Mouse (Mus musculus) forebrain, postnatal 0 days (tissue): ENCODE results near the gene Srpx2. TPM values are rescaled to one million over a fixed set of nuclear protein-coding genes. Genes with fewer than 3 reads are reported as not detected.
A peak's percentile ranks its signal among the peaks of the same experiment; 100 is the strongest.

Experiments used
- ATAC-seq: fragments of 200-750 bp; cut with Nextera tagmentation; 2 replicates; pipeline ENCODE4 v1.8.0; 2017; ENCODE audit warnings: mild to moderate bottlenecking, moderate library complexity
- DNase-seq: peaks from one replicate; pipeline ENCODE4 v3.0.0-alpha.2; 2015
- H3K27ac ChIP-seq: fragments of 300-500 bp; sonication (generic); 2 replicates; pipeline ENCODE4 v1.5.1; 2014; ENCODE audit warnings: low read depth, mild to moderate bottlenecking, antibody characterized with exemption, low read length, moderate library complexity, mixed read lengths
- H3K27me3 ChIP-seq: fragments of 300-500 bp; sonication (generic); 2 replicates; pipeline ENCODE4 v1.6.1; 2014; ENCODE audit warnings: mild to moderate bottlenecking, low read length, mixed read lengths; ENCODE audit not compliant: insufficient read depth
- H3K36me3 ChIP-seq: fragments of 300-500 bp; sonication (generic); 2 replicates; pipeline ENCODE4 v1.6.1; 2014; ENCODE audit warnings: mild to moderate bottlenecking, moderate library complexity; ENCODE audit not compliant: insufficient read depth
- H3K4me1 ChIP-seq: fragments of 300-500 bp; sonication (generic); 2 replicates; pipeline ENCODE4 v1.6.1; 2014; ENCODE audit warnings: antibody characterized with exemption; ENCODE audit not compliant: insufficient read depth
- H3K4me2 ChIP-seq: fragments of 300-500 bp; sonication (generic); 2 replicates; pipeline ENCODE4 v1.6.1; 2014; ENCODE audit warnings: low read depth, mild to moderate bottlenecking, moderate library complexity
- H3K4me3 ChIP-seq: fragments of 300-500 bp; sonication (generic); 2 replicates; pipeline ENCODE4 v1.5.1; 2014; ENCODE audit warnings: low read depth, low read length, mixed read lengths
- H3K9ac ChIP-seq: fragments of 300-500 bp; sonication (generic); 2 replicates; pipeline ENCODE4 v1.6.1; 2014; ENCODE audit warnings: mild to moderate bottlenecking
- H3K9me3 ChIP-seq: fragments of 300-500 bp; sonication (generic); 2 replicates; pipeline ENCODE4 v1.6.1; 2016; ENCODE audit warnings: low read length
- CTCF ChIP-seq: sonication (generic); IDR thresholded peaks from 2 replicates; pipeline ENCODE4 v1.5.1; 2016; ENCODE audit warnings: antibody characterized with exemption, control low read depth, low read depth
- WGBS: fragments of 180-500 bp; shearing (Covaris S2); extraction: QIAGEN DNeasy Blood & Tissue Kit; methylation state at CpG from one replicate; pipeline ENCODE4 v1.1.7; 2014; 5-methylcytosine and 5-hydroxymethylcytosine counted together
- polyA plus RNA-seq: library from polyadenylated mRNA; unstranded; fragments of >200 nt; fragmentation: Nextera tagmentation; extraction: Ambion mirVana; gene quantifications from 2 replicates; pipeline ENCODE4 v1.2.1, GENCODE M21; 2015
- total RNA-seq: library from RNA; depleted of rRNA; stranded (reverse); fragments of >200 nt; gene quantifications from 2 replicates; pipeline ENCODE4 v1.2.3, GENCODE M21; 2014

Gene Srpx2
- total and polyA plus RNA-seq, 2 experiments from 2014 or later, result 1.3 to 2.4 TPM

GRCm38 (mm10) chrX:133914219-133914618 lies 6.0 kb downstream of the Srpx2 start:
- H3K27me3 ChIP-seq, result no peaks in the 10 kb centered on the region
- WGBS, result 74% methylated on average over 7 of the region's 7 CpGs

GRCm38 (mm10) chrX:133921187-133921586 lies 13.0 kb downstream of the Srpx2 start:
- ATAC-seq (no peak), DNase-seq (no peak)
- Histone ChIP-seq H3K27me3 (no peaks in the 10 kb centered on the region), H3K4me2 (no peak overlapping the region), H3K4me3 (no peak overlapping the region), H3K9me3 (no peaks in the 10 kb centered on the region), H3K36me3 (no peaks in the 10 kb centered on the region), H3K27ac (no peak overlapping the region), H3K4me1 (no peaks in the 10 kb centered on the region), H3K9ac (no peak overlapping the region)
- 67% methylated on average over 4 of the region's 4 CpGs for WGBS
- no peak for TF ChIP-seq CTCF

More at GRCm38 (mm10) chrX:133914219-133914618, 6.0 kb downstream of the Srpx2 start:
- ATAC-seq, result no peak
- H3K27ac ChIP-seq, result no peak overlapping the region
- H3K9ac ChIP-seq, result no peak overlapping the region
- H3K36me3 ChIP-seq, result no peaks in the 10 kb centered on the region
- H3K4me1 ChIP-seq, result no peaks in the 10 kb centered on the region
- H3K4me3 ChIP-seq, result no peak overlapping the region
- no peak for DNase-seq
- no peak overlapping the region for H3K4me2 ChIP-seq
- no peaks in the 10 kb centered on the region for H3K9me3 ChIP-seq
- TF ChIP-seq CTCF, result no peak

GRCm38 (mm10) chrX:133926760-133927159 lies 18.5 kb downstream of the Srpx2 start:
- Histone ChIP-seq H3K4me3 (no peak overlapping the region), H3K9ac (no peak overlapping the region), H3K27me3 (no peaks in the 10 kb centered on the region), H3K27ac (no peak overlapping the region), H3K9me3 (no peaks in the 10 kb centered on the region), H3K4me2 (no peak overlapping the region), H3K4me1 (no peaks in the 10 kb centered on the region), H3K36me3 (no peaks in the 10 kb centered on the region)
- ATAC-seq, result no peak
- no peak for TF ChIP-seq CTCF
- no peak for DNase-seq
- 78% methylated on average over 5 of the region's 5 CpGs for WGBS

GRCm38 (mm10) chrX:133931302-133932013 lies 23.2 kb downstream of the Srpx2 start:
- Histone ChIP-seq H3K27me3 (no peaks in the 10 kb centered on the region; the same call in 1 of the 2 replicates), H3K27ac (no peak overlapping the region), H3K9me3 (no peaks in the 10 kb centered on the region), H3K9ac (no peak overlapping the region), H3K4me1 (no peaks in the 10 kb centered on the region), H3K36me3 (no peaks in the 10 kb centered on the region), H3K4me2 (no peak overlapping the region), H3K4me3 (no peak overlapping the region)
- peak; percentile 64 for TF ChIP-seq CTCF
- ATAC-seq (no peak), DNase-seq (peak; percentile 48)
- WGBS, result 57% methylated on average over 12 of the region's 12 CpGs

- H3K4me1 ChIP-seq, result no peaks in the 10 kb centered on the region
- H3K4me2 ChIP-seq, result no peak overlapping the region
- 90% methylated on average over 4 of the region's 4 CpGs for WGBS
- no peaks in the 10 kb centered on the region for H3K36me3 ChIP-seq
- DNase-seq (no peak), ATAC-seq (no peak)
- no peak overlapping the region for H3K27ac ChIP-seq
- TF ChIP-seq CTCF, result no peak
- H3K9ac ChIP-seq, result no peak overlapping the region
- H3K27me3 ChIP-seq, result no peaks in the 10 kb centered on the region; the same call in 1 of the 2 replicates
- H3K4me3 ChIP-seq, result no peak overlapping the region
- H3K9me3 ChIP-seq, result no peaks in the 10 kb centered on the region
Observed at GRCm38 (mm10) chrX:133936605-133937225, 28.5 kb downstream of the Srpx2 start.

- H3K4me1 ChIP-seq, result no peaks in the 10 kb centered on the region
- H3K27ac ChIP-seq, result no peak overlapping the region
- 32% methylated on average over 1 of the region's 1 CpGs for WGBS
- no peaks in the 10 kb centered on the region for H3K9me3 ChIP-seq
- ATAC-seq (no peak), DNase-seq (no peak)
- no peak for TF ChIP-seq CTCF
- H3K9ac ChIP-seq, result no peak overlapping the region
- H3K27me3 ChIP-seq, result no peaks in the 10 kb centered on the region
- H3K36me3 ChIP-seq, result no peaks in the 10 kb centered on the region
- no peak overlapping the region for H3K4me3 ChIP-seq
- no peak overlapping the region for H3K4me2 ChIP-seq
Observed at GRCm38 (mm10) chrX:133939561-133939960, 31.3 kb downstream of the Srpx2 start.

- no peaks in the 10 kb centered on the region for H3K36me3 ChIP-seq
- TF ChIP-seq CTCF, result peak; percentile 85
- no peaks in the 10 kb centered on the region for H3K9me3 ChIP-seq
- ATAC-seq (peak; percentile 88), DNase-seq (peak; percentile 78)
- H3K4me3 ChIP-seq, result no peak overlapping the region
- no peak overlapping the region for H3K27ac ChIP-seq
- no peaks in the 10 kb centered on the region for H3K4me1 ChIP-seq
- H3K27me3 ChIP-seq, result no peaks in the 10 kb centered on the region
- H3K9ac ChIP-seq, result no peak overlapping the region
- WGBS, result 28% methylated on average over 3 of the region's 3 CpGs
- H3K4me2 ChIP-seq, result no peak overlapping the region
Observed at GRCm38 (mm10) chrX:133947427-133947826, 39.2 kb downstream of the Srpx2 start.
